Mouse (Mus musculus) MEL (cell line): ENCODE results near the gene Hlf. TPM values are rescaled to one million over a fixed set of nuclear protein-coding genes. Genes with fewer than 3 reads are reported as not detected.
A peak's percentile ranks its signal among the peaks of the same experiment; 100 is the strongest.

Experiments
- DNase-seq: peaks from one replicate; pipeline ENCODE4 v3.0.0; 2011; ENCODE audit warnings: low read depth, low spot score
- H3K27ac ChIP-seq: 2 replicates; pipeline ENCODE4 v1.5.1; 2012; ENCODE audit warnings: low read depth, mild to moderate bottlenecking, control low read depth, low read length, moderate library complexity; ENCODE audit not compliant: control insufficient read depth
- H3K27me3 ChIP-seq, 2 experiments: fragments of 150-350 bp in 1 of 2; sonication (generic) in 1 of 2; 2 replicates each; pipeline ENCODE4 v1.6.1; 2012; ENCODE audit warnings: low read length in 2 of 2, mild to moderate bottlenecking in 2 of 2, improper control_type of control experiment in 1 of 2, moderate library complexity in 1 of 2; ENCODE audit not compliant: insufficient read depth in 2 of 2, control insufficient read depth in 1 of 2
- H3K36me3 ChIP-seq, 2 experiments: 2 replicates each; pipeline ENCODE4 v1.6.1; 2012 to 2014; ENCODE audit warnings: low read length in 2 of 2, improper control_type of control experiment in 1 of 2, inconsistent platforms in 1 of 2, mild to moderate bottlenecking in 1 of 2; ENCODE audit not compliant: insufficient read depth in 2 of 2, control insufficient read depth in 1 of 2
- H3K4me1 ChIP-seq, 2 experiments: fragments of 150-350 bp in 1 of 2; sonication (generic) in 1 of 2; 2 replicates each; pipeline ENCODE4 v1.6.1; 2012; ENCODE audit warnings: low read length in 2 of 2, improper control_type of control experiment in 1 of 2, mild to moderate bottlenecking in 1 of 2; ENCODE audit not compliant: insufficient read depth in 2 of 2, control insufficient read depth in 1 of 2
- H3K4me3 ChIP-seq, 2 experiments: fragments of 150-350 bp in 1 of 2; sonication (generic) in 1 of 2; 2 replicates each; pipeline ENCODE4 v1.5.1; 2012; ENCODE audit warnings: low read depth in 2 of 2, low read length in 2 of 2, mild to moderate bottlenecking in 2 of 2, moderate library complexity in 2 of 2, control low read depth in 1 of 2, improper control_type of control experiment in 1 of 2; ENCODE audit not compliant: control insufficient read depth in 1 of 2, insufficient read depth in 1 of 2
- H3K79me2 ChIP-seq: 2 replicates; pipeline ENCODE4 v1.6.1; 2012; ENCODE audit warnings: mild to moderate bottlenecking, low read length, moderate library complexity; ENCODE audit not compliant: control insufficient read depth, poor library complexity, insufficient read depth
- H3K9ac ChIP-seq: 2 replicates; pipeline ENCODE4 v1.6.1; 2012; ENCODE audit warnings: low read depth, mild to moderate bottlenecking, control low read depth, low read length, moderate library complexity; ENCODE audit not compliant: control insufficient read depth, poor library complexity, severe bottlenecking
- H3K9me3 ChIP-seq: fragments of 150-350 bp; sonication (generic); replicated peaks from 2 replicates; pipeline ENCODE4 v1.6.1; 2012; ENCODE audit warnings: mild to moderate bottlenecking, low read length, improper control_type of control experiment, moderate library complexity; ENCODE audit not compliant: insufficient read depth
- BHLHE40 ChIP-seq: IDR thresholded peaks from 2 replicates; pipeline ENCODE4 v1.6.1; 2012; ENCODE audit warnings: low read depth, mild to moderate bottlenecking, inconsistent platforms, low read length, improper control_type of control experiment, borderline replicate concordance
- CHD1 ChIP-seq: IDR thresholded peaks from 2 replicates; pipeline ENCODE4 v1.6.1; 2012; ENCODE audit warnings: low read depth, mild to moderate bottlenecking, inconsistent platforms, low read length, improper control_type of control experiment
- CHD2 ChIP-seq: IDR thresholded peaks from 2 replicates; pipeline ENCODE4 v1.6.1; 2011; ENCODE audit warnings: low read length, improper control_type of control experiment
- CTCF ChIP-seq, 3 experiments: IDR thresholded peaks in 2 of 3; conservative IDR thresholded peaks in 1 of 3; 2 replicates each; pipeline ENCODE4 v1.5.1; 2011 to 2012; ENCODE audit warnings: low read length in 3 of 3, low read depth in 2 of 3, mild to moderate bottlenecking in 2 of 3, improper control_type of control experiment in 1 of 3, inconsistent platforms in 1 of 3, mixed read lengths in 1 of 3, moderate library complexity in 1 of 3; ENCODE audit not compliant: control insufficient read depth in 1 of 3, insufficient read depth in 1 of 3, poor library complexity in 1 of 3, severe bottlenecking in 1 of 3
- E2F4 ChIP-seq: IDR thresholded peaks from 2 replicates; pipeline ENCODE4 v1.6.1; 2011; ENCODE audit warnings: low read depth, low read length, improper control_type of control experiment, borderline replicate concordance
- ELF1 ChIP-seq: IDR thresholded peaks from 2 replicates; pipeline ENCODE4 v1.6.1; 2014; ENCODE audit warnings: low read depth, mild to moderate bottlenecking, inconsistent platforms, low read length, improper control_type of control experiment, moderate library complexity
- EP300 ChIP-seq, 2 experiments: IDR thresholded peaks; 2 replicates each; pipeline ENCODE4 v1.6.1; 2011; ENCODE audit warnings: improper control_type of control experiment in 2 of 2, low read length in 2 of 2, low read depth in 1 of 2, mild to moderate bottlenecking in 1 of 2
- ETS1 ChIP-seq: IDR thresholded peaks from 2 replicates; pipeline ENCODE4 v1.6.1; 2012; ENCODE audit warnings: low read depth, mild to moderate bottlenecking, inconsistent platforms, low read length, improper control_type of control experiment, moderate library complexity
- GABPA ChIP-seq: IDR thresholded peaks from 2 replicates; pipeline ENCODE4 v1.6.1; 2012; ENCODE audit warnings: low read depth, mild to moderate bottlenecking, inconsistent platforms, low read length, improper control_type of control experiment, moderate library complexity
- HCFC1 ChIP-seq: IDR thresholded peaks from 2 replicates; pipeline ENCODE4 v1.6.1; 2012; ENCODE audit warnings: low read depth, mild to moderate bottlenecking, inconsistent platforms, low read length, improper control_type of control experiment, moderate library complexity
- JUND ChIP-seq: IDR thresholded peaks from 2 replicates; pipeline ENCODE4 v1.6.1; 2011; ENCODE audit warnings: low read depth, mild to moderate bottlenecking, improper control_type of control experiment, low read length
- KAT2A ChIP-seq: conservative IDR thresholded peaks from 2 replicates; pipeline ENCODE4 v1.6.1; 2012; ENCODE audit warnings: low read depth, low read length, improper control_type of control experiment, inconsistent platforms
- MAFK ChIP-seq: IDR thresholded peaks from 2 replicates; pipeline ENCODE4 v1.6.1; 2011; ENCODE audit warnings: low read depth, mild to moderate bottlenecking, low read length, improper control_type of control experiment, borderline replicate concordance
- MAX ChIP-seq: IDR thresholded peaks from 2 replicates; pipeline ENCODE4 v1.6.1; 2011; ENCODE audit warnings: low read length, improper control_type of control experiment
- MAZ ChIP-seq: IDR thresholded peaks from 2 replicates; pipeline ENCODE4 v1.6.1; 2012; ENCODE audit warnings: low read depth, mild to moderate bottlenecking, inconsistent platforms, low read length, improper control_type of control experiment
- MEF2A ChIP-seq: IDR thresholded peaks from 2 replicates; pipeline ENCODE4 v1.6.1; 2014; ENCODE audit warnings: low read depth, mild to moderate bottlenecking, inconsistent platforms, low read length, improper control_type of control experiment; ENCODE audit not compliant: poor library complexity, insufficient replicate concordance, severe bottlenecking; ENCODE audit errors: extremely low read depth
- MXI1 ChIP-seq: IDR thresholded peaks from 2 replicates; pipeline ENCODE4 v1.6.1; 2011; ENCODE audit warnings: mild to moderate bottlenecking, low read depth, low read length, improper control_type of control experiment
- MYB ChIP-seq: IDR thresholded peaks from 2 replicates; pipeline ENCODE4 v1.6.1; 2011; ENCODE audit warnings: mild to moderate bottlenecking, low read depth, low read length, improper control_type of control experiment
- MYC ChIP-seq: IDR thresholded peaks from 2 replicates; pipeline ENCODE4 v1.6.1; 2011; ENCODE audit warnings: low read depth, mild to moderate bottlenecking, low read length, improper control_type of control experiment, moderate library complexity
- NELFE ChIP-seq: IDR thresholded peaks from 2 replicates; pipeline ENCODE4 v1.6.1; 2011; ENCODE audit warnings: low read depth, low read length, improper control_type of control experiment
- NRF1 ChIP-seq: IDR thresholded peaks from 2 replicates; pipeline ENCODE4 v1.6.1; 2014; ENCODE audit warnings: low read depth, mild to moderate bottlenecking, inconsistent platforms, low read length, improper control_type of control experiment, moderate library complexity; ENCODE audit not compliant: poor library complexity, insufficient read depth, severe bottlenecking
- POLR2A ChIP-seq, 2 experiments: IDR thresholded peaks; 2 replicates each; pipeline ENCODE4 v1.6.1; 2011 to 2012; ENCODE audit warnings: low read length in 2 of 2, mild to moderate bottlenecking in 2 of 2, control low read depth in 1 of 2, improper control_type of control experiment in 1 of 2, low read depth in 1 of 2, moderate library complexity in 1 of 2; ENCODE audit not compliant: control insufficient read depth in 1 of 2, insufficient read depth in 1 of 2, poor library complexity in 1 of 2
- POLR2AphosphoS2 ChIP-seq: IDR thresholded peaks from 2 replicates; pipeline ENCODE4 v1.6.1; 2011; ENCODE audit warnings: low read length, improper control_type of control experiment
- POLR2AphosphoS5 ChIP-seq: IDR thresholded peaks from 2 replicates; pipeline ENCODE4 v1.6.1; 2012; ENCODE audit warnings: low read depth, borderline replicate concordance, mild to moderate bottlenecking, inconsistent platforms, low read length, moderate library complexity, mixed read lengths
- RAD21 ChIP-seq: IDR thresholded peaks from 2 replicates; pipeline ENCODE4 v1.6.1; 2011; ENCODE audit warnings: mild to moderate bottlenecking, low read depth, low read length, improper control_type of control experiment
- RCOR1 ChIP-seq: IDR thresholded peaks from 2 replicates; pipeline ENCODE4 v1.6.1; 2012; ENCODE audit warnings: low read depth, mild to moderate bottlenecking, inconsistent platforms, low read length, improper control_type of control experiment
- SIN3A ChIP-seq: IDR thresholded peaks from 2 replicates; pipeline ENCODE4 v1.6.1; 2012; ENCODE audit warnings: low read length, improper control_type of control experiment, inconsistent platforms
- SMC3 ChIP-seq: IDR thresholded peaks from 2 replicates; pipeline ENCODE4 v1.6.1; 2011; ENCODE audit warnings: low read depth, low read length, improper control_type of control experiment
- TAL1 ChIP-seq: IDR thresholded peaks from 2 replicates; pipeline ENCODE4 v1.6.1; 2012; ENCODE audit warnings: mild to moderate bottlenecking, inconsistent platforms, low read length, moderate library complexity, mixed read lengths
- TBP ChIP-seq: IDR thresholded peaks from 2 replicates; pipeline ENCODE4 v1.8.0; 2011; ENCODE audit warnings: low read depth, low read length, improper control_type of control experiment
- TCF12 ChIP-seq: IDR thresholded peaks from 2 replicates; pipeline ENCODE4 v1.6.1; 2014; ENCODE audit warnings: low read depth, mild to moderate bottlenecking, inconsistent platforms, low read length, improper control_type of control experiment, moderate library complexity
- UBTF ChIP-seq: IDR thresholded peaks from 2 replicates; pipeline ENCODE4 v1.6.1; 2012; ENCODE audit warnings: low read depth, mild to moderate bottlenecking, inconsistent platforms, low read length, improper control_type of control experiment, moderate library complexity, borderline replicate concordance; ENCODE audit not compliant: insufficient read depth
- USF1 ChIP-seq: IDR thresholded peaks from 2 replicates; pipeline ENCODE4 v1.6.1; 2014; ENCODE audit warnings: low read depth, mild to moderate bottlenecking, inconsistent platforms, low read length, improper control_type of control experiment, moderate library complexity
- USF2 ChIP-seq, 2 experiments: IDR thresholded peaks; 2 replicates each; pipeline ENCODE4 v1.6.1; 2011 to 2012; ENCODE audit warnings: improper control_type of control experiment in 2 of 2, low read length in 2 of 2, borderline replicate concordance in 1 of 2, inconsistent platforms in 1 of 2, low read depth in 1 of 2, mild to moderate bottlenecking in 1 of 2; ENCODE audit not compliant: insufficient read depth in 1 of 2
- ZC3H11A ChIP-seq: IDR thresholded peaks from 2 replicates; pipeline ENCODE4 v1.6.1; 2012; ENCODE audit warnings: low read depth, mild to moderate bottlenecking, inconsistent platforms, low read length, improper control_type of control experiment
- ZKSCAN1 ChIP-seq: IDR thresholded peaks from 2 replicates; pipeline ENCODE4 v1.6.1; 2012; ENCODE audit warnings: low read depth, mild to moderate bottlenecking, inconsistent platforms, low read length, improper control_type of control experiment, moderate library complexity
- ZMIZ1 ChIP-seq: IDR thresholded peaks from 2 replicates; pipeline ENCODE4 v1.6.1; 2012; ENCODE audit warnings: low read depth, mild to moderate bottlenecking, inconsistent platforms, low read length, improper control_type of control experiment, moderate library complexity
- ZNF384 ChIP-seq: IDR thresholded peaks from 2 replicates; pipeline ENCODE4 v1.6.1; 2012; ENCODE audit warnings: low read depth, mild to moderate bottlenecking, inconsistent platforms, low read length, improper control_type of control experiment
- polyA plus RNA-seq, 2 experiments: library from polyadenylated mRNA; stranded (reverse) in 1 of 2; unstranded in 1 of 2; fragments of >175 nt in 1 of 2; fragments of >200 nt in 1 of 2; gene quantifications; 2 replicates each; pipeline versions ENCODE4 v1.2.1 to v1.2.4; 2012; ENCODE audit warnings: low replicate concordance in 2 of 2, low read depth in 1 of 2; ENCODE audit not compliant: insufficient read length in 2 of 2, insufficient read depth in 1 of 2, missing spikeins in 1 of 2
- total RNA-seq: library from RNA; depleted of rRNA; stranded (reverse); fragments of 300-350 nt; gene quantifications from 2 replicates; pipeline ENCODE4 v1.2.3, GENCODE M21; 2012; rRNA removed

Gene Hlf
- total RNA-seq: 0.10 and 0.42 TPM in 2 replicates
- 1 to 10 TPM in 1 of 2 experiments, not detected in 1; 1.5 TPM for polyA plus RNA-seq

GRCm38 (mm10) chr11:90390817-90391173 lies at the start of gene Hlf:
Hlf (minus strand) TSS chr11:90390895.
- Histone ChIP-seq H3K27me3 (no peaks in the 10 kb centered on the region), H3K4me1 (no peaks in the 10 kb centered on the region), H3K9me3 (no peaks in the 10 kb centered on the region), H3K27ac (no peak within 1 kb of the TSS), H3K9ac (peak within 1 kb of the TSS; percentile 36), H3K79me2 (no peaks in the 10 kb centered on the region), H3K4me3 (peak within 1 kb of the TSS; percentile 38 to 55), H3K36me3 (no peaks in the 10 kb centered on the region)
- peak; percentile 83 for DNase-seq
- 0 out of 2 replicates have a peak, but pooled peaks have one; percentile 16 for TF ChIP-seq ETS1
- no peak for TF ChIP-seq RAD21
- TF ChIP-seq KAT2A: no peak
- TF ChIP-seq GABPA: no peak
- no peak for TF ChIP-seq ZC3H11A
- no peak for TF ChIP-seq POLR2AphosphoS2
- TF ChIP-seq ZNF384: no peak
- TF ChIP-seq TBP: no peak
- peak; percentile 86 for TF ChIP-seq MXI1
- peak; percentile 74 for TF ChIP-seq SIN3A
- no peak; a peak in 1 of 4 replicates for TF ChIP-seq POLR2A (IDR thresholded peaks at IDR 0.05; ENCODE audit: control insufficient read depth in 1 of 2, insufficient read depth in 1 of 2, low read depth in 1 of 2, low read length in 2 of 2, poor library complexity in 1 of 2)
- no peak for TF ChIP-seq MYC
- no peak for TF ChIP-seq MYB
- TF ChIP-seq BHLHE40: peak; percentile 47; the same call in 1 of the 2 replicates
- no peak for TF ChIP-seq EP300 (IDR thresholded peaks at IDR 0.05; ENCODE audit: low read depth in 1 of 2, low read length in 2 of 2)
- no peak for TF ChIP-seq MAFK
- TF ChIP-seq JUND: no peak
- TF ChIP-seq NRF1: no peak; the same call in 1 of the 2 replicates
- TF ChIP-seq TCF12: no peak
- TF ChIP-seq CHD2: no peak
- TF ChIP-seq NELFE: no peak
- TF ChIP-seq UBTF: no peak
- TF ChIP-seq MAX: peak; percentile 69
- no peak for TF ChIP-seq ELF1
- TF ChIP-seq ZKSCAN1: no peak
- no peak for TF ChIP-seq TAL1
- TF ChIP-seq MAZ: 0 out of 2 replicates have a peak, but pooled peaks have one; percentile 67
- TF ChIP-seq CHD1: no peak
- no peak; the same call in 1 of the 2 replicates for TF ChIP-seq USF1
- TF ChIP-seq ZMIZ1: no peak
- TF ChIP-seq CTCF (IDR thresholded peaks at IDR 0.05 in 2 of 3, conservative IDR thresholded peaks at IDR 0.05 in 1 of 3; ENCODE audit: control insufficient read depth in 1 of 3, insufficient read depth in 1 of 3, low read depth in 2 of 3, low read length in 3 of 3, poor library complexity in 1 of 3, severe bottlenecking in 1 of 3): no peak
- TF ChIP-seq MEF2A: no peak
- no peak for TF ChIP-seq E2F4
- no peak for TF ChIP-seq SMC3
- TF ChIP-seq POLR2AphosphoS5: no peak
- peak; percentile 50 for TF ChIP-seq HCFC1
- no peak for TF ChIP-seq RCOR1
- no peak for TF ChIP-seq USF2 (IDR thresholded peaks at IDR 0.05; ENCODE audit: borderline replicate concordance in 1 of 2, insufficient read depth in 1 of 2, low read depth in 1 of 2, low read length in 2 of 2)
